1 mouse cellular context compared by ENCODE assay signal in the genomic region with DNA sequence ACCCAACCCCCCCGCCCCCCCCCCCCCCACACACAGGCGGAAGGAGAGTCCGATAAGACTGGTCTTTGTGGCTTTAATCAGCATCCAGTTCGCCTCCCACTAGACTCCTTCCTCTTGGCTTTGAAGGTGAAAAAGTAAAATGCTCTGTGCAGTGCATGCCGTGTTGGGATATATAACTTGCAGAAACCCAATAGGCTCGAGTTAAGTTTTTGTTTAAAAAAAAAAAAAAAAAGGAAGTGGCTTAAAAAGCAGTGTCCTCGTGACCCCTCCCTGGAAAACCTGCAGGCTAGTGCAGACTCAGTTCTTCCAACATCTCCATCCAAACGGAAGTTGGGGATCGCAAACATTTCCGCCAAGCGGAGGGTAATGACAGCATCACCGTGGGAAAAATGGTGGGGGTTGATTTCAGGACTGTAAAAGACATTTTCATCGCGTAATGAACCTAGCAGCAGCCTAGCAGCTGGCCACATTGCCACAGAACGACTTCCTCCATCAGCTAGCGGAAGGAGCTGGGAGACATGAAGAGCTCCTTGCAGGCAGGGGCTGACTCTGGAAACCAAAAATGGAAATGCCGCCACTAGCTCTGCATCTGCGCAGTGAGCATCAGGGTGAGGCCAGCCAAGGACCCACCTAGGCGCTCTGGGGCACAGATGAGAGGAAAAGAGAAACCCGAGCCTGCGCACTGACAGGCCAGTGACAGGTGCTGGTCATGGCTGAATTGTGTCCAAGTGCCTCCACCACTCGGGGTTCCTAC.
TF ChIP-seq lines count a peak whose summit lies in the region.

No protein-coding gene starts in this region.

TF ChIP-seq in MEL, 35 proteins besides CTCF, POLR2A, EP300 and RAD21 (continued from another document):
- TF ChIP-seq MAFK (IDR thresholded peaks at IDR 0.05; ENCODE audit: borderline replicate concordance, low read depth, low read length) (no peak), RCOR1 (IDR thresholded peaks at IDR 0.05; ENCODE audit: low read depth, low read length) (peak; percentile 50; the same call in 1 of the 2 replicates), HCFC1 (IDR thresholded peaks at IDR 0.05; ENCODE audit: low read depth, low read length) (no peak), JUND (IDR thresholded peaks at IDR 0.05; ENCODE audit: low read depth, low read length) (no peak), GABPA (IDR thresholded peaks at IDR 0.05; ENCODE audit: low read depth, low read length) (no peak)
